Mouse (Mus musculus): ENCODE data around the gene Fkbp5.
"Not testable (repeated sequence)": the region's sequence is repeated elsewhere in the genome, so short reads cannot be mapped to it uniquely, and the experiment has no call there.

The Fkbp5 gene

DNA sequence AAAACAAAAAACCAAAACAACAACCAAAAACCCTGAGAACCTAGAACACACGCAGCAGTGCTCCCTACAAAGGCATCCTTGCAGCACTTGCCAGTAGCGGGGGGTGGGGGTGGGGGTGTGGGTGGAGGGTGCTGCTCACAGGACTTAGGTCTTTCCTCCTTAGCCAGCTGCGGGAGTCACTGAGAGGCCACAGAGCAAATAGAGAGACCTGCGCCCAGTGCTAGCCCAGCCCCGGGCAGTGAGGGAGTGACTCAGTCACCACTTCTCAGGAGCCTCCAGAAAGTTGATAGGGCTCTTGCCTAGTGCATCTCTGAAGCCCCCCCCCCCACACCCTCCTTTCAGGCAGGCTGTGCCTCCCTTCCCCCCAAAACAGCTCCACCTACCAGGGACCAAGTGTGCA, 148.3 kb downstream of the Fkbp5 start:
- no peak for DNase-seq

DNA sequence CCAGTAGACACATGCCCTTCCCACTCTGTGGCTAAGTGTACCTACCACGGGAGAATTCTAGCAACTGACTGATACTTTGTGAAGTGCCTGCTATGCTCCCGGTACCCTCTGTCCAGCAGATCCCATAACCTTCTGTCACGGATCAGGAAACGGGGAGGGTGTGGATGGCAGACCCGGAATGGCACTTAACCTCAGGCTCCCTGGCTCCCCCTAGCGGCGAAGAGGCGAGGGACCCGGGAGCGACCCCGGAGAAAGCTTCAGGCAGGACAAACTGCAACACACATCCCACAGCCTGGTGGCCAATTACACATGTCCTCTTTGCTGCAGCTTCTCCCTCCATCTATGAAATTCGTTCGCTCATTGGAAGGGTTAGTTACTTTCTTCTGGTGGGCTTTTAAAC, 148.9 kb downstream of the Fkbp5 start:
- peak; percentile 97 for DNase-seq

DNA sequence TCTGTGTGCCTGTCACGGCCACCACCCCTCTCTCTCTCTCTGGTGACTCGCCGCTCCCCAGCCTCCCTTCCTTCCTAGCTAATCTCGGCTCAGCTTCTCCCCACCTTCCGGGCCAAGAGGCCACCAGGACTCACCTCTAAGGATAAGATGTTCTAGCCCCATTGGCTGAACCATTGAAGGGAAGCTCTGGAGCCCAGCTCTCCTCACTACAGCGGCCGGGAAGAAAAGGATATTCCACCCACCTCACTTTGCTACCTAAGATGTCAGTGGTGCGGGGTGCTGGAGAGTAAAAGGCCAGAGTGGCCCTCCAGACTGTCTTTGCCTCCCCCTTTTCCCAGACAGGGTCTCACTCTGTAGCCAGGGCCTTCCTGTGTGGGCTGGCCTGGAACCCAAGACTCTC, 152.2 kb downstream of the Fkbp5 start, which contains the start of gene Tulp1:
Gene Tulp1 (minus strand): TSS at position 101 of the 400 bp plus-strand sequence.
- DNase-seq = no peak

DNA sequence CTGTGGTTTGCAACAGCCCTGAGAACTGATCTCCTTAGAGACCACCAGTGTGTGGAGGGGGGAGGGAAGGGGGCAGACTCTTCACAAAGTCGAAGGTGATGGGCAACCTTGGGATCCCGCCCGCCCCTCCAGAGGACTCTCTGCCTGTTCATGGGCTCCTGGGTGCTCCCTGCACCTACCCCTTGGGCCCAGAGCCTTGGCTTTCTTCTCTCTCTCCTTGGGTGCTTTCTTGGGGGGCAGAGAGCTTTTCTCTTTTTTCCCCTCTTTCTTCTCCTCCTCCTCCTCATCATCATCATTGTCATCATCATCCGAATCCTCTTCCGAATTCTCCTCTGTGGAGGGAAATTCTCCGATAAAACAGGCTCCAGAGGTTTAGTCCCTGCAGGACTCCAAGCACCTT, 153.8 kb downstream of the Fkbp5 start:
- DNase-seq = no peak

DNA sequence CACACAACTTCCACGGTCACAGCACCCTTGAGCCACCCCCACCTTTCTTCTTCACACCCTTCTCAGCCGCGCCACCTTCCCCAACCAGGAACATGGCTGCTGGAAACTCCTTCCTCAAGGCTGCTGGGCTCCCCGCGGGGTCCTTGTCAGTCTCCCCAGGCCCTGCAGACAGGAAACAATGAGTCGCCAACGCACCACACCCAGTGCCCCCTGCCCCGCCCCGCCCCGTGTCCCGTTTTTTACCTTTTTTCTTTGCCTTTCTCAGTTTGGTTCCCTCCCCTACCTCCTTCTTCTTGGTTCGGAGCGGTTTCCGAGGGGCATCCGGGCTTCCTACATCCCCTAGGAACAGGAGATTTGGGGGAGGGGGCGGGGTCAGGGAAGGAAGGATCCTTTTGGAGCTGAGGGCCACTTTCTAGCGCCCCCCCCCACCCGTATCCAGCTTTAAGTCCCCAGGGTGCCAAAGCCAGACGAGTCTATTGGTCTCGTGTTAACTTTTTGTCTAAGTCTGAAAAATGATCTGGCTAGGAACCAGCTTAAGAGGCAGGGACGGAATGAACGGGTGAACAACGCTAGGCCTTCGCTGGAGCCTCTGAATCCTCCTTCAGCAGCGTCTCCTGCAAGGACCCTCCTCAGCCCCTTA, 154.6 kb downstream of the Fkbp5 start:
- DNase-seq = no peak

DNA sequence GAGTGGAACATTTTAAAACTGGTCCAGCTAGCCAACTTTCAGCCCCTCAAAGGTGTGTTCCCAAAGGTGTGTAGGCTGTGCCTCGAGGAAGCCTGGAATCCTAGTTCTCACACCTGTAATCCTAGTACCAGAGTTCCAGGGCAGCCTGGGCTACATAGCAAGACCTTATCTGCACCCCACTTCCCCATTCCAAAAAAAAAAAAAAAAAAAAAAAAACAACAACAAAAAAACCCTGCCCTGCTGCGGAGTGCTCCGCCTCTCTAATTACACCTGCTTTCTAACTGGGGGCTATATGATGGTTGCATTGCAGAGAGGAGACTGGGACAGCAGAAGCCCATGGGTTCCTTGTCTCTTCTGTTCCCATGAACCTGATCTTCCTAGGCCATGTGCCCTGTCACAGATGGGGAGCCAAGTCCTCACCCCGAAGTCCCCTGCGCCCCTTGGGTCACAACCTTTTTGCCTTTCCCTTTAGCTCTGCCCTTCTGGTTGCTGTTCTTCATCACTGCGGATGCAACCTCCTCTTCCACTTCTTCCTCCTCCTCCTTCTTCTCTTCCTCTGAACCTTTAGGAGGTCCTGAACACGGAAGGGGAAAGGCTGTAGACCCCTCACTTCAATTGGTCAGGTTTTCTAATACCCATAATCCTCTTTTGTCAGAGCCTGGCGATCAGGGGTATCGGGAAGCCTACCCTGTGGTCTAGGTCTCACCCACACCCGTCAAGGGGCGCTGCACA, 155.2 kb downstream of the Fkbp5 start:
- DNase-seq = no peak

DNA sequence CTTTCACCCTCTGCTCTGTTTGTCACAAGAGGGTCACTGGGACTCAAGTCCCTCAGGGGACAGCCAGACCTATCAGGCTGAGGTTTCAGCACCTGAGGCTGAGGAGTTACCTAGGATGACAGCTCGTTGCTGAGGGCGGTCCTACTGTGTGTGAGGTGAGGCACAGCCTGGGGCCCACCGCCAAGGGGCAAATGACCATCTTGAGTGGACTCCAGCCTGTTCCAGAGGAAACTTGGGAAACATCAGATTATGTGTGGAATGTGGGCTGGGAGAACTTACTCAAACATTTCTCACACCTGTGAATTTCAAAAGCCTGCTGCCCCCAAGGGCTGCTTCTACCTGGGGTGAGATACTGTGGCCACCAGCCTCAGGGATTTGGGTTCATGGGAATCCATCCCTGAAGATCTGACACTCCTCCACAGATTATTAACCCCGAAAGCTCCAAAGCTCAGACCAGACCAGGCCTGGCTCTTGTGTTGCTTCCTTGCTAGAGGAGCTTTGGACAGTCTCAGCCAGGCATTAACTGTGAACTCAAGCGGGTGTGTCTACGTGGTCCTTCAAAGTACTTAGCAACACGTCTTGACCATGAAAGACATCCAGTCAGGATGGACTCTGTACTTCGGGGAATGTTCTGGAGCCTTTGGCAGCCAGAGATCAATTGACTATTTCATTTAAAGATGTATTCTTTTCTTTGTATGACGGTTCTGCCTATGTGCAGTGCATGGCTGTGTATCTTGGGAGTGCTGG, 156.6 kb downstream of the Fkbp5 start:
- no peak for DNase-seq

DNA sequence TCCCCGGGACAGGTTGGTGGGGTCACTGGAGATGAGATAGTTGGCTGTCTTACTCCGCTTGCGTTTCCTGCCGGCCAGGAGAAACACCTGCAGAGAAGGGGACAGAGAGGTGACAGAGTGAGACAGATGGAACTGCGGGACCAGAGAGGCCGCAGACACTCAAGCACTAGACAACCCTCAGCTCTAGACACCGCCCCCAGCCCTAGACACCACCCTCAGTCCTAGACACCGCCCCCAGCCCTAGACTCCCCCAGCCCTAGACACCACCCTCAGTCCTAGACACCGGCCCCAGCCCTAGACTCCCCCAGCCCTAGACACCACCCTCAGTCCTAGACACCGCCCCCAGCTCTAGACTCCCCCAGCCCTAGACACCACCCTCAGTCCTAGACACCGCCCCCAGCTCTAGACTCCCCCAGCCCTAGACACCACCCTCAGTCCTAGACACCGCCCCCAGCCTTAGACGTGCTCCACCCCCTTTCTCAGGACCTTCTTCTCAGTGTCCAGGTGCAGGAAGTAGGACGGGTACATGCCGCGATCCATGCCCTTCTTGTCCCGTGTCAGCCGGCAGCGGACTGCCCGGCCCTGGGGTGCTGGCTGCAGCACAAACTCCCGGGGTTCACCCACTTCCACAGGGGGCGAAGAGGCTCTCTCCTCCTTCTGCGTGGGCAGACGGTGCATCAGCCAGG, 158.6 kb downstream of the Fkbp5 start:
- not testable (repeated sequence) for DNase-seq

DNA sequence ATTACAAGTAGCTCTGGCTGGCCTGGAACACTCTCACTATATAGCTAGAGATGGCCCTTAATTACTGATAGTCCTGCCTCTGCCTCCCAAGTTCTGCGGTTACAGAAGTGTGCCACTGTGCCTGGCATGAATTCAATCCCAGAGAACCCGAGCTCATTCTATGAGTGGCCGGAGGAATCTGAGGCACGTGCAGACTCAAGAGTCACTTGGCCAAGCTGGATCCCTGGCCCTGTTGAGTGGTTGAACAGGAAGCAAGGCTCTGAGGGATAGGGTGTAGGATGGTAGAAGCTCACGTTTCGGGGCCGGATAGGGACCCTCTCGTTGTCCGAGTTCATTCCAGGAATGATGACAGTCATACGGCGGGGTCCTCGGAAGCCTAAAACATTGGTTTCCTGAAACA, 161.5 kb downstream of the Fkbp5 start:
- DNase-seq = peak; percentile 92

DNA sequence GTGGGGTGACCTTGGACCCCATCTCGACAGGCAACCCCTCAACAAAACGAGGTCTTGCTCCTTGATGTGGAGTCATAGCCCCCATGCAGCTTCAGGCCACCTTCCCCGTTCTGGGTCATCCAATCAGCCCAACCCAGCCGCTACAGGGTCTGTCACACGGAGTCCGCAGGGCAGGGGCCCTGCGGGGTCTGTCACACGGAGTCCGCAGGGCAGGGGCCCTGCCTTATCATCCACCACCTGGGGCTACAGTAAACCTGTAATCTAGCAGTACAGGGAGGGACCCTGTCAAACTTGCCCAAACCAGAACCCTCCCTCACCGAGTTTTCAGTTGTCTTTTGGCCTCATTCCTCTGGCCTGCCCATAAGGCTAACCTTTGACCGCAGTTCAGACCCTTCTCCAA, 165.3 kb downstream of the Fkbp5 start:
- DNase-seq = no peak

DNA sequence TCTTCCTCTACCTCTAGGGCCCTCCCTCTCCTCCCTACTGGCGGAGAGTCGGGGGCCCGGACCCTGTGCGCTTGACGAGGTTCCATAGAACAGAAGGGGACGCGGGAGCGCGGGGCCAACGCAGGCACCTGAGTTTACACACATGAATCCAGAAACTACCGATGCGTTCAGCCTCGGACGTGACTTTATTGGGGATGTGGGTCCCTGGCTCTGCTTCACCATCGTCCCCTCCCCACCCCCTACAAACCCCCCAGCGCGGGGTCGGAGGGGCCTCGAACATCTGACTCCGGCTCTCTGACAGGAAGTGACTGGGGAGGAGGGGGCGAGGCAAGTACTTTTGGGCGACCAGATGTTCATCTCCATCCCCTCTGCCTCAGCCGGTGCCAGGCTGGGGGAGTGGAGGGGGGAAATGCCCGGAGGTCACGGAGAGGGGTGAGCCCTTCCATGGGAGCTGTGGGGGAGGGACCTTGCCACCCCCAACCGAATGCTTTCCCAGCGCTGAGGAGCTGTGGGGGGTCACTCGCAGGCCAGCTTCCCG, 165.9 kb downstream of the Fkbp5 start:
- DNase-seq = peak; percentile 95

DNA sequence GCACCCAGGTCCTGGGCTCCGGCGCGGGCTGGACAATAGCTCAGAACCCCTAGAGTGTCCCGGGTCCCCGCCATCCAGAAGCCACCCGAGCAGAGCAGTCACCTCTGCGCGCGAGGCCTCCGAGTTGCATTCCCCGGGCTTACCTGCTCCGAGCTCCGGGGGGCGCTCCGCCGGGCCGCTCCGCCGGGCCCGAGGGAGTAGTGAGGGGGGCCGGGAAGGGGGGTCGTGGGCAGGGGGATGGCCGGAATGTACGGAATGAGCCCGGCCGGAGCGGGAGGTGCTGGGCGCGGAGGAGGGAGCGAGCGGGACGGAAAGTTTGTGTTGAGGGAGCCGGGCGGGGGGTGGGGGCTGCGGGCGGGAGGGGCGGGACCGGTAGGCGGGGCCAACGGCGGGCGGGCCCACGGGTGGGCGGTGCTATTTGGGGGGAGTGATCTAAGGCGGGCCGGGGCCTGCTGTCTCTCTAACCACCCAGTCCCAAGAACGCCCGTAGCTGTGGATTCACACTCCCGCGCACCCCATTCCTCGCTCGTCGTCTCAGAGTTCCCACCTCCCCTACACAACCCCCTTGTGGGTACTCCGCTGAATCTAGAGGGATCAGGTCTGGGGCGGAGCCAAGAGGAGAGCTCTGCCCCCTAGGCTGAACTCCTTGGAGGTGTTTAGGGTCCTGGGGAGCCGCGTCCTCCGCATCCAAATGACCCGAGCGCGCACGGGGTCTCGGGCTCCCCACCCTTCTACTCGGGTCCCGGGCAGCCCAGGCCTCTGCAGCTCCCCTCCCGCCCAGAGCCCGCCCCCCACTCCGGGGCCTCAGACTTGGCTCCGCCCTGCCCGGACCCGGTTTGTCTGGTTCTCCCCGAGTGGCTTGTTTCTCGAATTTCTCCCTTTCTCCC, 166.6 kb downstream of the Fkbp5 start, which contains the start of gene Tead3:
Gene Tead3 (minus strand): TSS at position 352 of the 887 bp plus-strand sequence.
- peak; percentile 98 for DNase-seq

DNA sequence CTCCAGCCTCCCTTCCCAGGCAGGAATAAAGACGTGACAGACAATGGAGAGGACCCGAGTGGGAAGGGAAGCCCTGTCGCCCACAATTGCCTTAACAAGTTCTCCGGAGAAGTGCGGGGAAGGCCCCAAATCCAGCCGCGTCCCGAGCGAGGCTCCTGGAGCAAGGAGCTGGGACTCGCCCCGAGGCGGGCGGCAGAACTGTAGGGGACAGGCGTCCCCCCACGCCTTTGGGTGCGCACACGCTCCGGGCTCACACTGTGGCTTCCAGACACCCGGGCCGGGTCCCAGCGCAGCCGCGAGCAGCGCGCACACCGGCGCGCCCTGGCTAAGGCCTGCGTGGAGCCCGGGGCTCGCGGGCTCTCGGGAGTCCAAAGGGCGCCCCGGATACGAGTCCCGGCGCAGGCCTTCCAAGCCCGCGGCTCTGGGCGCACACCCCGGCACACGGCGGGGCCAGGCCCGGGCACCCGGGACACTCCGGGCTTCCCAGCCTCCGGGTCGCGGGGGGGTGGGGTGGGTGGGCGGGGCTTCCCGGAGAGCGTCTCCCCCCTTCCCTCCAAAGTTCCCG, 167.3 kb downstream of the Fkbp5 start:
- peak; percentile 97 for DNase-seq

DNA sequence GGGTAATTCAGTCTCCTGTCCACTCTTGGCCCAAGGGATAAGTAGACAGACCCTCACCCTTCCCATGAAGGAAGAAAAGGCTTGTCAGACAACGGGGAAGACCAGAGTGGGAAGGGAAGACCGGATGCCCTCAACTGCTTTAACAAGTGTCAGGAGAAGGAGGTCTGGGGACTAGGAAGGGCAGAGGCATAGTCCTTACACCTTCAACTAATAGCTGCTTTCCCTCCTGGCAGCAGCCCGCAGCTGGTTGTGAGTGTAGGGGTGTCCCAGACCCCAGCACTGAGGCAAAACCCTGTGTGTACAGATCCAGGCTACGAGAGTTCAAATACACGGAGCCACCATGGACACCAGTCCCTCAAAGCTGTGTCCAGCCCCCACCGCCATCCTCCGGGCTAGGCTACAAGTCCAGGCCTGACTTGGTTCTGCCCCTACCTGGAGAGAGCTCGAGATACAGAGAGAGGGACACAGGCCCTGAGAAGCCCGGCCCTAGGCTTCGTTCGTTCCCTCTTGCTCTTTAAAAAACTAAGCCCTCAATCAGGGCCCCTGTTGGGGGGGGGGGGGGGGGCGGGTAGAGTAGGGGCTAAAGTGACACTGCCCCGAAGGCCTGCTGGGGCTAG, 168.0 kb downstream of the Fkbp5 start:
- DNase-seq = peak; percentile 94
